Mouse (Mus musculus) adrenal gland, postnatal 25 days (tissue): Measurements from ENCODE around the gene Ppp4r1. TPM values are rescaled to one million over a fixed set of nuclear protein-coding genes. Genes with fewer than 3 reads are reported as not detected.

Source experiments
- DNase-seq: peaks from one replicate; pipeline ENCODE4 v3.0.0; 2021; ENCODE audit warnings: mixed read lengths
- long read RNA-seq: library from polyadenylated mRNA; stranded (forward); transcript quantifications from one replicate; pipeline ENCODE4 v2.0.0, GENCODE M21; 2021
- total RNA-seq: library from RNA; stranded (reverse); gene quantifications from 2 replicates; pipeline ENCODE4 v1.2.3, GENCODE M21; 2021

Gene Ppp4r1
- 70.5 and 80.2 TPM in 2 replicates for total RNA-seq
- long read RNA-seq, transcript Ppp4r1-201 (20 exons, 3,850 nt): minor isoform, 9 of 35 reads
- long read RNA-seq, transcript Ppp4r1-204 (20 exons, 3,784 nt): major isoform, 14 of 35 reads
- long read RNA-seq, partial matches to known transcripts: 4 of 35 reads
- long read RNA-seq, other reads (novel, unspliced or antisense): 8 of 35 reads

GRCm38 (mm10) chr17:65782551-65783141 is at the start of gene Ppp4r1:
Gene Ppp4r1, plus strand, starts transcription at chr17:65782573.
- peak; percentile 84 for DNase-seq

GRCm38 (mm10) chr17:65732666-65733065 is 49.7 kb upstream of the Ppp4r1 start:
- DNase-seq: no peak

- no peak for DNase-seq
Observed at GRCm38 (mm10) chr17:65735088-65735487, 47.3 kb upstream of the Ppp4r1 start.

GRCm38 (mm10) chr17:65737175-65737574 is 45.2 kb upstream of the Ppp4r1 start:
- DNase-seq: peak; percentile 33

GRCm38 (mm10) chr17:65737622-65738021 is 44.8 kb upstream of the Ppp4r1 start:
- DNase-seq: peak; percentile 55

GRCm38 (mm10) chr17:65739874-65740725 is 42.3 kb upstream of the Ppp4r1 start:
- DNase-seq: no peak

- DNase-seq: no peak
Observed at GRCm38 (mm10) chr17:65741565-65741964, 40.8 kb upstream of the Ppp4r1 start.

GRCm38 (mm10) chr17:65742245-65742905 is 40.0 kb upstream of the Ppp4r1 start:
- DNase-seq: no peak

- no peak for DNase-seq
Observed at GRCm38 (mm10) chr17:65742969-65743368, 39.4 kb upstream of the Ppp4r1 start.

GRCm38 (mm10) chr17:65743664-65744330 is 38.6 kb upstream of the Ppp4r1 start:
- no peak for DNase-seq

- DNase-seq: no peak
Observed at GRCm38 (mm10) chr17:65746314-65746713, 36.1 kb upstream of the Ppp4r1 start.

- DNase-seq: no peak
Observed at GRCm38 (mm10) chr17:65748997-65749396, 33.4 kb upstream of the Ppp4r1 start.

- DNase-seq: no peak
Observed at GRCm38 (mm10) chr17:65749803-65750202, 32.6 kb upstream of the Ppp4r1 start.

GRCm38 (mm10) chr17:65750301-65750700 is 32.1 kb upstream of the Ppp4r1 start:
- no peak for DNase-seq

GRCm38 (mm10) chr17:65753130-65753529 is 29.2 kb upstream of the Ppp4r1 start:
- DNase-seq: no peak

- DNase-seq: no peak
Observed at GRCm38 (mm10) chr17:65755857-65756256, 26.5 kb upstream of the Ppp4r1 start.

- no peak for DNase-seq
Observed at GRCm38 (mm10) chr17:65757150-65757549, 25.2 kb upstream of the Ppp4r1 start.

- DNase-seq: no peak
Observed at GRCm38 (mm10) chr17:65763221-65763620, 19.2 kb upstream of the Ppp4r1 start.

- no peak for DNase-seq
Observed at GRCm38 (mm10) chr17:65768486-65768885, 13.9 kb upstream of the Ppp4r1 start.

GRCm38 (mm10) chr17:65770982-65771915 is 11.1 kb upstream of the Ppp4r1 start:
- DNase-seq: no peak
